Mouse (Mus musculus): ENCODE measurements around the gene Pkp4. TPM values are rescaled to one million over a fixed set of nuclear protein-coding genes. Genes with fewer than 3 reads are reported as not detected.

Gene Pkp4
- polyA plus RNA-seq, 1 experiment = 20.4 TPM

- H3K4me3 ChIP-seq (replicated peaks) = no peak overlapping the region
- peaks cover 8% of the 10 kb centered on the region for H3K36me3 ChIP-seq (replicated peaks; ENCODE audit: low read length)
- H3K4me1 ChIP-seq = peaks cover 39% of the 10 kb centered on the region
- no peaks in the 10 kb centered on the region for H3K27me3 ChIP-seq (replicated peaks)
- no peaks in the 10 kb centered on the region for H3K9me3 ChIP-seq
- TF ChIP-seq FLI1 (IDR thresholded peaks at IDR 0.05; ENCODE audit: low read length) (no peak), GATA1 (IDR thresholded peaks at IDR 0.05; ENCODE audit: borderline replicate concordance, low read length) (no peak)
These were observed 47.6 kb downstream of the Pkp4 start for GRCm38 (mm10) chr2:59208276-59208675.

GRCm38 (mm10) chr2:59211051-59211450 lies 50.4 kb downstream of the Pkp4 start:
- Histone ChIP-seq H3K4me3 (replicated peaks) (no peak overlapping the region), H3K27me3 (replicated peaks) (no peaks in the 10 kb centered on the region), H3K36me3 (replicated peaks; ENCODE audit: low read length) (peaks cover 19% of the 10 kb centered on the region), H3K9me3 (no peaks in the 10 kb centered on the region), H3K4me1 (peaks cover 37% of the 10 kb centered on the region)
- TF ChIP-seq GATA1 (IDR thresholded peaks at IDR 0.05; ENCODE audit: borderline replicate concordance, low read length) = no peak
- no peak for TF ChIP-seq FLI1 (IDR thresholded peaks at IDR 0.05; ENCODE audit: low read length)

- no peaks in the 10 kb centered on the region for H3K27me3 ChIP-seq (replicated peaks)
- H3K36me3 ChIP-seq (replicated peaks; ENCODE audit: low read length) = peaks cover 29% of the 10 kb centered on the region
- H3K4me1 ChIP-seq = peaks cover 28% of the 10 kb centered on the region
- H3K9me3 ChIP-seq = no peaks in the 10 kb centered on the region
- TF ChIP-seq GATA1 (IDR thresholded peaks at IDR 0.05; ENCODE audit: borderline replicate concordance, low read length) = no peak
- no peak for TF ChIP-seq FLI1 (IDR thresholded peaks at IDR 0.05; ENCODE audit: low read length)
- no peak overlapping the region for H3K4me3 ChIP-seq (replicated peaks)
These were observed 51.8 kb downstream of the Pkp4 start for GRCm38 (mm10) chr2:59212430-59212829.

GRCm38 (mm10) chr2:59212846-59213245 lies 52.2 kb downstream of the Pkp4 start:
- TF ChIP-seq FLI1 (IDR thresholded peaks at IDR 0.05; ENCODE audit: low read length) (no peak), GATA1 (IDR thresholded peaks at IDR 0.05; ENCODE audit: borderline replicate concordance, low read length) (no peak)
- peaks cover 33% of the 10 kb centered on the region for H3K36me3 ChIP-seq (replicated peaks; ENCODE audit: low read length)
- H3K27me3 ChIP-seq (replicated peaks) = no peaks in the 10 kb centered on the region
- H3K9me3 ChIP-seq = no peaks in the 10 kb centered on the region
- peaks cover 28% of the 10 kb centered on the region for H3K4me1 ChIP-seq
- H3K4me3 ChIP-seq (replicated peaks) = no peak overlapping the region

- Histone ChIP-seq H3K36me3 (replicated peaks; ENCODE audit: low read length) (peaks cover 44% of the 10 kb centered on the region), H3K9me3 (no peaks in the 10 kb centered on the region), H3K4me3 (replicated peaks) (no peak overlapping the region), H3K27me3 (replicated peaks) (no peaks in the 10 kb centered on the region), H3K4me1 (peaks cover 26% of the 10 kb centered on the region)
- no peak for TF ChIP-seq FLI1 (IDR thresholded peaks at IDR 0.05; ENCODE audit: low read length)
- TF ChIP-seq GATA1 (IDR thresholded peaks at IDR 0.05; ENCODE audit: borderline replicate concordance, low read length) = no peak
These were observed 57.3 kb downstream of the Pkp4 start for GRCm38 (mm10) chr2:59217931-59218330.

GRCm38 (mm10) chr2:59219997-59220789 lies 59.5 kb downstream of the Pkp4 start:
- H3K4me1 ChIP-seq = peaks cover 15% of the 10 kb centered on the region
- TF ChIP-seq FLI1 (IDR thresholded peaks at IDR 0.05; ENCODE audit: low read length) = no peak
- TF ChIP-seq GATA1 (IDR thresholded peaks at IDR 0.05; ENCODE audit: borderline replicate concordance, low read length) = no peak
- H3K36me3 ChIP-seq (replicated peaks; ENCODE audit: low read length) = peaks cover 43% of the 10 kb centered on the region

GRCm38 (mm10) chr2:59226383-59226782 lies 65.7 kb downstream of the Pkp4 start:
- Histone ChIP-seq H3K9me3 (no peaks in the 10 kb centered on the region), H3K36me3 (replicated peaks; ENCODE audit: low read length) (peaks cover 29% of the 10 kb centered on the region), H3K4me3 (replicated peaks) (no peak overlapping the region), H3K27me3 (replicated peaks) (no peaks in the 10 kb centered on the region), H3K4me1 (peaks cover 16% of the 10 kb centered on the region)
- TF ChIP-seq FLI1 (IDR thresholded peaks at IDR 0.05; ENCODE audit: low read length) (no peak), GATA1 (IDR thresholded peaks at IDR 0.05; ENCODE audit: borderline replicate concordance, low read length) (no peak)

More at GRCm38 (mm10) chr2:59219997-59220789, 59.5 kb downstream of the Pkp4 start:
- Histone ChIP-seq H3K4me3 (replicated peaks) (no peak overlapping the region), H3K27me3 (replicated peaks) (no peaks in the 10 kb centered on the region), H3K9me3 (no peaks in the 10 kb centered on the region)

- Histone ChIP-seq H3K36me3 (replicated peaks; ENCODE audit: low read length) (peaks cover 35% of the 10 kb centered on the region), H3K27me3 (replicated peaks) (no peaks in the 10 kb centered on the region), H3K9me3 (no peaks in the 10 kb centered on the region), H3K4me3 (replicated peaks) (no peak overlapping the region), H3K4me1 (peaks cover 22% of the 10 kb centered on the region)
- TF ChIP-seq FLI1 (IDR thresholded peaks at IDR 0.05; ENCODE audit: low read length) = no peak
- TF ChIP-seq GATA1 (IDR thresholded peaks at IDR 0.05; ENCODE audit: borderline replicate concordance, low read length) = no peak
These were observed 66.4 kb downstream of the Pkp4 start for GRCm38 (mm10) chr2:59227011-59227410.

- no peak for TF ChIP-seq FLI1 (IDR thresholded peaks at IDR 0.05; ENCODE audit: low read length)
- no peak for TF ChIP-seq GATA1 (IDR thresholded peaks at IDR 0.05; ENCODE audit: borderline replicate concordance, low read length)
- no peaks in the 10 kb centered on the region for H3K9me3 ChIP-seq
- no peak overlapping the region for H3K4me3 ChIP-seq (replicated peaks)
- peaks cover 32% of the 10 kb centered on the region for H3K36me3 ChIP-seq (replicated peaks; ENCODE audit: low read length)
- no peaks in the 10 kb centered on the region for H3K27me3 ChIP-seq (replicated peaks)
- H3K4me1 ChIP-seq = peaks cover 24% of the 10 kb centered on the region
These were observed 67.0 kb downstream of the Pkp4 start for GRCm38 (mm10) chr2:59227508-59228263.
